Mouse (Mus musculus): Measurements from ENCODE around the gene Hdac9.

Hdac9 gene

DNA sequence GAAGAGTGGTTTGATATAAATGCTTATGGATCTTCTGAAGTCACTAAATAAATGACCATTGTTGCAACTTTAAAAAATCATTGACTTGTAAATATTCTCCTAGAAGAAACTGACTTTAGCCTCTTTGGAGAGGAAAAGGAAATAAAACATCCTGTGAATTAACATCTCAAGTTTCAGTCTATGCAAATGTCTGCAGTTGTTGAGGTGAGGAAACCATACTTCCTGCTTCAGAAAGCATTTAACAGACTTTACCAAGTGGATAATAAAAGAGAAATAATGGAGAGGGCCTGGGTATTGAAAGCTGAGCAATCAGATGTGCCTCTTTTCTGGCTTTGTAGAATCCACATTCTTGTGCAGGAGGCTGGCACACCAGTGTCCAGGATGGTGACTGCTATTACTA, 110.4 kb downstream of the Hdac9 start:
- no peak for DNase-seq (ENCODE audit: low spot score)

- DNase-seq (ENCODE audit: low spot score) = no peak
Measured at GRCm38 (mm10) chr12:34803721-34804120, 113.2 kb downstream of the Hdac9 start.

DNA sequence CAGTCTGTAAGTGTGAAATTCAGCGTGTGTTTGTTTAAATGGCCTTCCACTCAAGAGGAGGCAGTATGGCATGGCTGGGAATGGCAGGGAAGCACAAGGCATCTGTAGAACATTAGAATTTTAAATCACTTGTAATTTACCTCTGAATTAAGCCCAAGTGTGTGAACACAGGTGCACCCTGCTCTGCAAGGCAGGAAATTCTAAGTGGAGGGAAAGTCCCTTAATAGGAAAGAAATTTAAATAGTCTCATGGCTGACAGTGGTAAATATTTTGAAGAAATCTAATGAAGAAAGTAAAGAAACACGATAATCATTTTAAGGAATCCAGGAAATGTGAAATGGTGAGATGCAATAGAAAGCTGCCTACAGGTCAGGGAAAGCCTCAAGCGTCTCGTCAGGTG, 114.6 kb downstream of the Hdac9 start:
- no peak for DNase-seq (ENCODE audit: low spot score)

GRCm38 (mm10) chr12:34801752-34802151, 115.1 kb downstream of the Hdac9 start:
- DNase-seq (ENCODE audit: low spot score) = no peak

- DNase-seq (ENCODE audit: low spot score) = no peak
Measured at GRCm38 (mm10) chr12:34797389-34797788, 119.5 kb downstream of the Hdac9 start.

- no peak for DNase-seq (ENCODE audit: low spot score)
Measured at GRCm38 (mm10) chr12:34795487-34795886, 121.4 kb downstream of the Hdac9 start.

DNA sequence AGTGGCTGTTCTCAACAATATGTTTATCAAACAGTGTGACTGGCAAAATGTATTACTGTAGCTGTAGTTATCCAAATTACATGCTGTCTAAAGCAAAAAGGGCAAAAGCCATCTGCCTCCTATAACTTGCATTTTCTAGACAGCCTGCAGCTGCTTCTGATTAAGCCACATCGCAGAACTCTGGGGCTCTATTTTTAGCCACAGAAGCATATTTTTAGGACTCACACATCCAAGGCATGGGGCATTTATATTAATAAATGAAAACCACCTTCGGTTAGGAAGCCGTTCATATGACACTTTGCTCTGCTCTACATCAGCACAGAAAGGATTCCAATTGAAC, 124.8 kb downstream of the Hdac9 start:
- no peak for DNase-seq (ENCODE audit: low spot score)

DNA sequence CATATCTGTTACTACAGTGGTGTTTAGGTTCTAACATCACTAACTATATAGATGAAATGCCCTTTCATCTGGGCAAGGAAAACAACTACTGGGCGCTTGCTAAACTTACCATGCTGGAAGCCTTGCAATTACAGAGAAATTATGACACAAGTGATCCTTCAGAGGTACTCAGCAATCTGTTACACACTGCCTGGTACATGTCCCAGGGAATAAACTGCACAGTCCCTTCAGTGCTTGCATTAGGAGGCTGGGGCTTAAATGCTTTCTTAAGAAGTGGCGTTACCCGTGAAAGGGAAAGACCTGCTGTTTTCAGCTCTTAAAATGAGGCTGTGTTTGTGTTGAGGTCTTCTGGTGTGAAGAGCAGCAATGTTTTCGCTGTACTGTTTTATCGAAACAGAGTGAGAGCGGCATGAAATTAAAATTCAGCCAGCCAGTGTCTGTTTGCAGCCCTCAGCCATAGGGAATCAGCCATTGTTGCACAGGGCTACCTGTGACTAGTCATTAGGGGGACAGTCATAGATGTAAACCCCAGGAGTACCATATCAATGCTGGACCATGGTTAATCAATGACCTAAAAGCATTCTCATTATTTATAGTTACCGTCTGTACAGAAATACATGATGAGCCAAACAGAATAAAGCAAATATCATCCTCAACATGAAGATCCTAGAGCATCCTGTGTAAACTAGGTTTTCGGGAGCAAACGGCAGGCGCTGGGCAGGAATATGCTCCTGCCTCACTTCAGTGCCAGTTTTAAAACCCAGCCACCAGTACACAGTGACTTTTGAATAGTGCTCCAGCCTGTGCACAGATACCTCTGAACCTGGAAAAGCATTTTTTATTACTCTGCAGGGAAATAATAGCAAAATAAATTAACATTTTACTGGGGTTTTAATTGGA, 125.4 kb downstream of the Hdac9 start:
- no peak for DNase-seq (ENCODE audit: low spot score)

DNA sequence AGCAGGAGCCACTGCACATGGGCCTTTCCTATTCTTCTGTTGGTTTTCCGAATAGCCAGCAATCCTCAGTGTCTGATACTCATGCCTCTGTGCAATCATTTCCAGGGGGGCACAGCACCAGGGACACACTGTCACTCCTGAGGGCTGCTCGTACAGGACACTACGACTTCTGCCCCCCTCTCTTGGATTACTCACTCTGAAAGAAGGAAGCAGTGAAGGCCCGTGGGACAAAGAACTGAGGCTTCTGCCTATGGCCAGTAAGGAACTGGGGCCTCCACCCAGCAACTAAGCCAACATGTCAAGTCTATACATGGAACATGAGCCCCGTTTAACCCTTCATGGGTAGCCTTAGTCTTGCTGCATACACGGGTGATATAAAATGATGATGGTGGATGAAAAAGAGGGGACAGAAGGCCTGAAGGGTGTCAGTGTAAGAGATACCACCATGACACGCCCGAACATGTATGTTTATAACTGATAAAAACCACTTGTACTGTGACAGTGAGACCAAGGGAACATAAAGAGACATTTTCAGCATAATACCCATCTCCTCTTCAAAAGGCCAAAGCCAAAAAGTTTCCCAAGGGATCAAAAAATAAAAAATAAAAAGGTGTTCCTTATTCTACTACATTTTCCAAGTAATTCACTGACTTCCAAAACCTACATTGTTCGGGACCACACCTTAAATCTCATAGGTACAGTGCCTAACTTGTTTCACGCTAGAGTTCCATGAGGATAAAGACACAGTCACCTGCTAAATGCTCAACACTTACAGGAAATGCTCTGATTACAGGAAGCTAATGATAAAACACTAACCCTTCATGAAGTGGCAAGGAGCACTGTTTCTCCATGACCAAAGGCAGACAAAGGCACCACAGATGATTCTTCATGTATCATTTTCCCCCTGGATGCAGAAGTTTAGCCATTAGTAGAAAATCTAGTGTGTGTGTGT, 127.6 kb downstream of the Hdac9 start:
- DNase-seq (ENCODE audit: low spot score) = no peak

DNA sequence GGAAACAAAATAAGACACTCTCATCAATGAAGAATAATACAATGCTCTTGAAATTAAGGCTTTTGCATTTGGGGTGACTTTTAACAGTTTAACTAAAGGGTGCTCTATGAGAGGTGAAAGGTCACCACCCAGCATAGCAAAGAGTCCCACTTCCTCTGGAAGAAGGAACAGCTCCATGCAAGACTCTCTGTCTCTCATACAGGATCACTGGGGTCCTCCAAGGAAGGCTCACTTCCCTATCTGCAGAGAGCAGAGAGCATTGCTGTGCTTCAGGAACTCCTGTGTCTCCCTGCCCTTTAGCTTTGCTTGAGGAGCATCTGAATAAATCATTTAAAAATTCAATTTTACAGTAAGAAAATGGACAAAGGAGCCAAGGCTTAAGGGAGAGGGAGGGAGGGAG, 129.5 kb downstream of the Hdac9 start:
- no peak for DNase-seq (ENCODE audit: low spot score)

DNA sequence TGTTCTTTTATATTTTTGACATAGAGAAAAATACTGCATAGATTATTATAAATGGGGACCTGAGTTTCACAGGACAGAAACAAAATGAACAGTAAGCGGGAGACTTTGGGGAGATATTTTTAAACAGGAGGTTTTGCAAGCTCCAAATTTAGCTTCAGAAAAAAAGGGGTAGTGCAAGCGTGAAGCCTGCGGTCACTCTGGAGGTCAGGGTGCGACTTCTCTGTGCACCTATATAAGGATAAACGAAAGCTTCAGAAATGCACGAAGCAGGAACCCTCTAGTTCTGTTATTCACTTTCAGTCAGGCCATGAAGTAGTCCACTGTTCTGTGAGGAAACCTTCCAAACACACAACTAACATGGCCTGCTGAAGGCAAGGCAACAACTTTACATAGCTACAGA, 133.3 kb downstream of the Hdac9 start:
- DNase-seq (ENCODE audit: low spot score) = no peak

- no peak for DNase-seq (ENCODE audit: low spot score)
Measured at GRCm38 (mm10) chr12:34779368-34779957, 137.4 kb downstream of the Hdac9 start.

DNA sequence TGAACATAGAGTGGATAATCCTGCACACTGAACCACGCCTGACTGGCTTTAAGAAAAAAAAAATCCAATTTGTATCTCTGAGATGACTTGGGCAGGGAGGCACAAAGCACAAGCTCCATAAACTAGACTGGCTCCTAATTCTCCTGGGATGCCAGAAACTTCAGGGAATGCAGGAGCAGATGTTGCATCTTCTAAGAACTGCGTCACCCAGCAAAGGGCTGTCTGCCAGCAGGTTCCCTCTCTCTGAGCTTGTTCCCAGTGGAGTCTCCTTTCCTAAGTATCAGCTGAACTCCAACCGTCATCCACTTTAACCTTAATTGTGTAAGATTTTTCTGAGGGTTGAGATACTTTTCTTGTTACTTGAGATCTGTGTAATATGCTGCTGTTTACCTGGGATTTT, 140.7 kb downstream of the Hdac9 start:
- DNase-seq (ENCODE audit: low spot score) = no peak

DNA sequence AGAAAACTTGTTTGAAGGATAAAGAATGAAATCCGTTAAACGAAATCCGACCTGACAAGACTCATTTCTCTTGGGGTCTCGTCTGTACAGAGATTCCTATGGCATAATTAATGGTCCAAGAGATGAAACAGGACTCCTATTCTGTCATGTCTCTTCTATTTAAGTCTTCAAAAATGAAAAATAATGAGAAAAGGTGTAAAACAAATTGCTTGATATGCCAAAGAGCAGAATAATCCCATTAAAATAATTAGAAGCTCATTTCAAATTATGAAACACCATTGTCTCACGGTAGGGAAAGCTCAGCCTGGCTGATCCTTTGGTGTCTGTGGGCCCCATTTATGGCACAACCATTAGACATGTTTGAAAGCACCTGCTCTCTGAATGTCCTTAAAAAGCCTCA, 142.8 kb downstream of the Hdac9 start:
- DNase-seq (ENCODE audit: low spot score) = no peak

DNA sequence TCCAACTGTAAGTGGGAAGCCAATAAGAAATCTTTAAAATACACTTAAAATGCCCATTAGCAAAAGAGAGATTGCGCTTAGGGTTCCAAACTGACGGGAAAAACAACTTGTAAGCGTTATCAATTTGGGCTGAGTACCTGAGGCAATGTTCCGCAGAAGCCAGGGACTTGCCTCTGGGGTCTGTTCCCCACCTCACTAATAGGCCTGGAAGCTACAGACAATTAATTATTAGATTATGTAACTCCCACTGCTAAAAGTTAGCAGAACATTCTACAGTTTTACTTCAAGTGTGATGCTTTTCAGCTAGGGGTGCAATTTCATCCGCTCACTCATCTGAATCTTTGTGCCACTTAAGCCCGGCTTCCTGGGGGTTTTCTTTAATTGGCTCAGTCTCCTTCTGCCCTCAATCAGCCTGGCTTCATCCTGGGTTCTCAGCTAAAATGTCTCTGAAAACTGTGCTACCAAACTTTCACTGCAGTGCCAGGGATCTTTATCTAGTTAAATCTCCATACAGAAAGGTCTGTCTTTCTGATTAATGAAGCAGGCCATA, 149.6 kb downstream of the Hdac9 start:
- DNase-seq (ENCODE audit: low spot score) = no peak

GRCm38 (mm10) chr12:34747266-34747665, 169.6 kb downstream of the Hdac9 start:
- DNase-seq (ENCODE audit: low spot score) = no peak

DNA sequence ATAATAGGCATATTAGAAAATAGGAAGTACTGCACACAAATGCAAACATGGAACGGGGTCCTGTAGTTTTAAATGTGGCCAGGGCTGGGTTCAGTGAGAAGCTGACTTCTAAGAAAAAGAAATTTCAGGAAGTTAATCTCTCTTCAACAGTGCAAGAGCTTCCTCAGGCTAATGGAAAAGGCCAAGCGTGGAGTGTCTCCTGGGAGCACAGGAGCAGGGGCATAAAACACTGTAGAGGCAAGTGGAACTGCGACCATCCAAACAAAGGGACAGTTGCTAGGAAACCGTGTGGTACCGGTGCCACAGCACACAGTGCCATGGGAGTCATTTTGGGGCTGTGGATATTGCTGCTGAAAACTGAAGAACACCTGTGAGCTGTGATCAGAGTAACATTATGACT, 191.7 kb downstream of the Hdac9 start:
- no peak for DNase-seq (ENCODE audit: low spot score)

- DNase-seq (ENCODE audit: low spot score) = no peak
Measured at GRCm38 (mm10) chr12:34724274-34724673, 192.6 kb downstream of the Hdac9 start.

GRCm38 (mm10) chr12:34722831-34723490, 193.9 kb downstream of the Hdac9 start:
- DNase-seq (ENCODE audit: low spot score) = no peak

DNA sequence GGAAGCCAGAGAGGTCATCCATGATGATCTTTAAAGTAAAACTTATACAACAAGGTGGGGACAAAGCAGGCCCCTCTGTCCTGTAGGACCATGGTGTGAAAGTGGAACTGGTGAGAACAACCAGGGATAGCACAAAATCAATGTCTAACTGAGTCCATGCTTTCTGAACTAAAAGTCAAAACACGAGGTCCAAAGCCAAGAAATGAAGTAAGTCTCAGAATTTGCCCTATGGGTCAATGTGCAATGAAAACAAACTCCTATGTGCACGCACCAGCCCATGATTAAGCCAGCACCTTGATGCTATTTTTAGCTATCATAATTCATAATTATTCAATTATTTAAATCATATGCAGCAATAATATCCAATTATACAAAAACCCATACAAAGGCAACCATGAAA, 196.0 kb downstream of the Hdac9 start:
- no peak for DNase-seq (ENCODE audit: low spot score)

DNA sequence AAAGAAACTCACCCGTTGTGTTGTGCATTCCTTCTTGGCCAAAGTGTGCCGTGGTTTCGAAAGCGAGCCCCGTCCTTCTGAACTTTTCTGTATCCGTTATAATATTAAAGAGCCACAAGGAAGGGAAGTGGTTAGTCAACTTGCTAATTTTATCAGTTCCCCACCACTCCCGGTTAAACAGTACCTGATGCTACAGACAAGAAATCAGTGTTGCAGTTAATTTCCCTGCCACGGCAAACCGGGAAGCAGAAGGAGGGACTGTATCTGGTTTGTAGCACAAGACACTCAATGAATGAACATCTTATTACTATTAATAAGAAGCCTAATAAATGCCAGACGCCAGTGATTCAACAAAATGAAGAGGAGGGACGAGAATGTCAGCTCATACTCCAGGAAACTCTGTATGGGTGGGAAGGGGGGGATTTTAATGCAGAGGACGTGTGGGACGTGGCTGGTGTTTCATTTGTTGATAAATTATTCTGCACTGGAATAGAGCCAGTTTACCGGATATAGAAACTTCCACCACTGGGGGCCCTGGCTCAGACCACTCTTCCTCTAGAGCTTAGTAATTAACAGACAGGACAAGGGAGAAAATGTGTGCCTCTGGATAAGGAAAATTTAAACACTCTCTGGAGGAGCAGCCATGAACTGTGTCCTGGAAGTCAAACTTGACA, 202.5 kb downstream of the Hdac9 start:
- peak; percentile 2 for DNase-seq (ENCODE audit: low spot score)

Measured in yolk sac, embryonic 10.5 days (tissue).